Mouse (Mus musculus) layer of hippocampus, adult 2 months (tissue): ENCODE results near the gene Kcnj12. TPM values are rescaled to one million over a fixed set of nuclear protein-coding genes. Genes with fewer than 3 reads are reported as not detected.

ENCODE experiments used
- DNase-seq, 2 experiments: peaks; one replicate each; pipeline ENCODE4 v3.0.0; 2022; ENCODE audit warnings: low spot score in 2 of 2
- H3K27ac ChIP-seq: fragments of 200-600 bp; 2 replicates; pipeline ENCODE4 v1.8.1; 2022
- H3K4me3 ChIP-seq: fragments of 200-600 bp; 2 replicates; pipeline ENCODE4 v1.8.1; 2022; ENCODE audit warnings: mild to moderate bottlenecking
- CTCF ChIP-seq: fragments of 200-600 bp; conservative IDR thresholded peaks from 2 replicates; pipeline ENCODE4 v1.8.1; 2022; ENCODE audit warnings: antibody characterized with exemption, mild to moderate bottlenecking, moderate library complexity
- total RNA-seq, 2 experiments: library from RNA; stranded (reverse); gene quantifications; 2 replicates each; pipeline ENCODE4 v1.2.3; 2021

The Kcnj12 gene
- total RNA-seq, 2 experiments from 2014 or later: 5.2 to 7.4 TPM

- DNase-seq: no peak
- Histone ChIP-seq H3K4me3 (no peak overlapping the region), H3K27ac (no peak overlapping the region)
- no peak for TF ChIP-seq CTCF
These were observed 17.0 kb upstream of the Kcnj12 start for GRCm38 (mm10) chr11:61005345-61005744.

- no peak for DNase-seq
- Histone ChIP-seq H3K27ac (no peak overlapping the region), H3K4me3 (no peak overlapping the region)
- TF ChIP-seq CTCF: no peak
These were observed 10.5 kb upstream of the Kcnj12 start for GRCm38 (mm10) chr11:61011736-61012294.

GRCm38 (mm10) chr11:61016866-61017398 is 5.4 kb upstream of the Kcnj12 start:
- TF ChIP-seq CTCF: no peak
- no peak for DNase-seq
- no peak overlapping the region for H3K4me3 ChIP-seq
- H3K27ac ChIP-seq: no peak overlapping the region

GRCm38 (mm10) chr11:61021129-61021528 is 1.2 kb upstream of the Kcnj12 start:
- Histone ChIP-seq H3K27ac (no peak overlapping the region), H3K4me3 (no peak overlapping the region)
- TF ChIP-seq CTCF: no peak
- DNase-seq: no peak

GRCm38 (mm10) chr11:61021676-61022549 is 451 bp upstream of the Kcnj12 start:
- H3K4me3 ChIP-seq: peak overlapping the region; percentile 64
- peak in 1 of 2 experiments; percentile 9 for DNase-seq
- no peak for TF ChIP-seq CTCF
- peak overlapping the region; percentile 68; the same call in 1 of the 2 replicates for H3K27ac ChIP-seq

GRCm38 (mm10) chr11:61023416-61024200 is 1.2 kb downstream of the Kcnj12 start:
- TF ChIP-seq CTCF: no peak
- DNase-seq: no peak
- no peak overlapping the region for H3K27ac ChIP-seq
- peak overlapping the region; percentile 64 for H3K4me3 ChIP-seq

GRCm38 (mm10) chr11:61024388-61024787 is 2.0 kb downstream of the Kcnj12 start:
- Histone ChIP-seq H3K27ac (no peak overlapping the region), H3K4me3 (no peak overlapping the region)
- TF ChIP-seq CTCF: no peak
- DNase-seq: no peak

- no peak for DNase-seq
- no peak for TF ChIP-seq CTCF
- no peak overlapping the region for H3K27ac ChIP-seq
- H3K4me3 ChIP-seq: no peak overlapping the region
These were observed 2.6 kb downstream of the Kcnj12 start for GRCm38 (mm10) chr11:61024996-61025395.

GRCm38 (mm10) chr11:61025594-61025993 is 3.2 kb downstream of the Kcnj12 start:
- no peak overlapping the region for H3K4me3 ChIP-seq
- no peak for DNase-seq
- TF ChIP-seq CTCF: no peak
- H3K27ac ChIP-seq: no peak overlapping the region

GRCm38 (mm10) chr11:61026381-61026780 is 4.0 kb downstream of the Kcnj12 start:
- Histone ChIP-seq H3K4me3 (no peak overlapping the region), H3K27ac (no peak overlapping the region)
- no peak for TF ChIP-seq CTCF
- DNase-seq: no peak

GRCm38 (mm10) chr11:61027160-61027559 is 4.8 kb downstream of the Kcnj12 start:
- Histone ChIP-seq H3K4me3 (no peak overlapping the region), H3K27ac (no peak overlapping the region)
- TF ChIP-seq CTCF: peak; percentile 21; the same call in 1 of the 2 replicates

GRCm38 (mm10) chr11:61028211-61028950 is 6.0 kb downstream of the Kcnj12 start:
- Histone ChIP-seq H3K27ac (no peak overlapping the region), H3K4me3 (no peak overlapping the region)
- TF ChIP-seq CTCF: no peak
- DNase-seq: no peak

More at GRCm38 (mm10) chr11:61027160-61027559, 4.8 kb downstream of the Kcnj12 start:
- DNase-seq: no peak
